Mouse (Mus musculus): ENCODE data around the gene Bscl2. TPM values are rescaled to one million over a fixed set of nuclear protein-coding genes. Genes with fewer than 3 reads are reported as not detected.
"Not testable (repeated sequence)": the region's sequence is repeated elsewhere in the genome, so short reads cannot be mapped to it uniquely, and the experiment has no call there.

Gene Bscl2
- total RNA-seq, 2 experiments from 2014 or later = 157 to 160 TPM

DNA sequence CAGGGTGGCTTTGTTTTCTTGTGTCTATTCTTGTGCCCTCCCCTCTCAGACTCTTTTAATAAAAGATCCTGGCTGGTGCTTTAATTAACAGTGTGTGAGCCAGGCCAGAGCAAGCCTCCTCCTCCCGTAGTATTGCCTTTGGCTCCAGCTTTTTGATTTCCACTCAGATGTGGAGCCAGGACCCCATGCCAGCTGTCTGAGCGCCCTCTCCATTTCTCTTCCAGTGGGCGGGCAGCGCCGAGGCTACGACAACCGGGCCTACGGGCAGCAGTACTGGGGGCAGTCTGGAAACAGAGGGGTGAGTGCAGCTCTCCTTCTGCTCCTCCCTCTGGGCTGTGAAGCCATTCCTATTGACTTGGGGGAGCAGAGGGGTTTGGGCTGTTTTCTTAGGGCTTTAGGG is 6.6 kb upstream of the Bscl2 start:
- no peak for DNase-seq

DNA sequence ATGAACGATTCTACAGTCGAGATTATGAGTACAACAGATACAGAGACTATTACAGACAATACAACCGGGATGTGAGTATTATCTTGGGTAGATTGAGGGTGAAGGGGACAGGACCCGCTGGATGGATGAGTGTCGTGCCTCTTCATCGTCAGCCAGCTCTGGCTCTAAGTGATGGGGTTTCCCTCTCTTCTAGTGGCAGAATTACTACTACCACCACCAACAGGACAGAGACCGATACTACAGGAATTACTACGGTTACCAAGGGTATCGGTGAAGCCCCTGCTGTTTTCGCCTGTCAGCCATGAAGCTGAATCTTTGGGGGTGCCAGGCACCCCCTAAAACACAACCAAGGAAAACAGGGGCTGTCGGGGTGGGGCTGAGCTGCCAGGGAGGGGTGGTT is 6.0 kb upstream of the Bscl2 start:
- no peak for DNase-seq

DNA sequence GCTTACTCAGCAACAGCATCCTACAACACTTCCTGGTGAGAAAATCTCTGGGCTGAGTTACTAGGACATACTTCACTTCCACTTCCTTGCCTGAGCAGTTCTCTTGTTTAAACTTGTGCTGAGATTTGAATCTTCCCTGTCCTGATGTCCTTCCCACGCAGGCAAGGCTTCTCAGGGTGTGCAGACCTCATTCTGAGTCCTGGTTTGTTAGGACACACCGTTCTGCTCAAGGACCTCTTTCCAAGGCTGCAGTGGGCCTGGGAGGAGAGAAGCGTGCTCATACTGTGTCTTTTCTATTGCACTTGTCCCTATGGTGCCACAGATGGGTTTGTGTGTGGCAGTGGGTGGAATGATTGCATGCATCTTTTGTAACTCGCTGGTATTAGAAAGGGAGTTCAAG is 4.3 kb upstream of the Bscl2 start:
- no peak for DNase-seq

DNA sequence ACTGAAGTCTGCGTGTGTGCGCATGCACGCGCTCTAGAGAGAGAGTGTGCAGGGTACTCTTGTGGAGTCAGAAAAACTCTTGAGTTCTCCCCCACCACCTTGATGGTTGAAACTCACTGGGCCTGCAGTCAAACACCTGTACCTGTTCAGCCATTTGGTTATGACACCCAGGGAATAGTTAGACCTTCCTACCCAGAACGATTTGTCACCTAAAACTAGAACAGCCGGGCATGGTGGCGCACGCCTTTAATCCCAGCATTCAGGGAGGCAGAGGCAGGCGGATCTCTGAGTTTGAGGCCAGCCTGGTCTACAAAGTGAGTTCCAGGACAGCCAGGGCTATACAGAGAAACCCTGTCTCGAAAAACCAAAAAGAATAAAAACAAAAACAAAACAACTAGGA is 940 bp upstream of the Bscl2 start:
- not testable (repeated sequence) for DNase-seq

DNA sequence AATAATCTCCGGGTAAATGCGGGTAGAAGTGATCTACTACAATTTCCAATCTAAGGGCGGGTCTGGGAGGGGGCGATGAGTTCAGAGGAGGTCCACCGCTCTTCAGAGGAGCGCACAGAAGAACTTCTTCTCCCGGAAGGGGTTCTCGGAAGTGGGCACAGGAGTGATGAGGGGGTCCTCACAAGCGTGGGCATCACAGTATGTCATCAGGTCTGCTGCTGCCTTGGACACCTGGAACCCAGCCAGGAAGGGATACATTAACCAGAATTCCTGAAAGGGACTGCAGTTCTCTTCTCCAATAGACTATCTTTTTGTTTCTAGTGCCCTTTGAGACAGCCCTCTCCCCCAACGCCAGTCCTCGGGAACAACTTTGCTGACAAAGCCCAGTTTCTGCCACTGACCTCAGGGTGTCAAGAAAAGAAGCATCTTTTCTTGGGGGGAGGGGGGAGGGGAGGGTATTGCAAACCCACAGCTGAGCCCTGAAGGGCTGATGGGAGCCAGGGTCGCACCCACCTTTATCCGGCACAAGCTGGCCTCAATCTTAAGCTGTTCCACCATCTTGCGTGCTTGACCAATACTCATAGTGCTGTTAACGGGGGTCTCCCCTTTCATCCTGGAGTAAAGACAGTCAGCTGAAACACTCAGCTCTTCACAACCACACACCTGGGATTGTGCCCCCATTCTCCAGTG is 919 bp downstream of the Bscl2 start:
- DNase-seq = peak; percentile 63

DNA sequence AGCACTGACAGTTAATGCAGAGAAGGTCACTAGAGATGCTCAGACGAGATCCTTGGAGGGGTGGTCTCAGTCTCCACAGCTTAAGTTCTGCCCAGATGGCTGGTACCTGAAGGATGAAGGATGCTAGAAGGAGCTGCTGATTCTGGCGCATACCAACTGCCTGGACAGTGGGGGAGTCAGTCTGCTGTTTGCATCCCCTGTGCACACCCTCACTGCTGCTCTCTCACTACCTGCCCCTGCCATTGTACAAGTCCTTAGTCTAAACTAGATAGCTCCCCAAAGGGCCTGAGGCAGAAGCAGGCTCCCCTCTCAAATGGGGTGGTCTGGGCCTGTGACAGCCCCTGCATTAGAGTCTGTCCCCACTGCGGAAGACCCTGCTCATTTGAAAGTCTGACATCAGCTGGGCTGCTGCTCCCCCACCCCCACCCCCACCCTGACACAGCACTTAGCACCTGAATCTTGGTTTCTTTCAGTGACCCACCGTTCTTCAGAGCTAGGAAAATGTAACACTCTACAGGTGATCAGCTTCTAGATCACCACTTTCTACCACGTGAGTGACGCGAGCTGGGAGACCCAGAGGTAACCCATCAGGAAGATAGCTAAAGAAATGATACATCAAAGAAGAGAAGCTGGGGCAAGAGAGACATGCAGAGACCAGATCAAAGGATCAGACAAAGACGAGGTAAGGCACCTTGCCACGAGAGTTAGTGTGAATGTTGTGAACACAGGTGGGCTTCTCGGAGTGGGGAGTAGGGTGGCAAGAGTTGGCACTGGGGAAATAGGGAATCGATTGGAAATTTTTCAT is 2.0 kb downstream of the Bscl2 start, which contains the start of gene Gng3:
Gng3 (minus strand) TSS at position 92 of the 805 bp plus-strand sequence.
- DNase-seq = no peak

DNA sequence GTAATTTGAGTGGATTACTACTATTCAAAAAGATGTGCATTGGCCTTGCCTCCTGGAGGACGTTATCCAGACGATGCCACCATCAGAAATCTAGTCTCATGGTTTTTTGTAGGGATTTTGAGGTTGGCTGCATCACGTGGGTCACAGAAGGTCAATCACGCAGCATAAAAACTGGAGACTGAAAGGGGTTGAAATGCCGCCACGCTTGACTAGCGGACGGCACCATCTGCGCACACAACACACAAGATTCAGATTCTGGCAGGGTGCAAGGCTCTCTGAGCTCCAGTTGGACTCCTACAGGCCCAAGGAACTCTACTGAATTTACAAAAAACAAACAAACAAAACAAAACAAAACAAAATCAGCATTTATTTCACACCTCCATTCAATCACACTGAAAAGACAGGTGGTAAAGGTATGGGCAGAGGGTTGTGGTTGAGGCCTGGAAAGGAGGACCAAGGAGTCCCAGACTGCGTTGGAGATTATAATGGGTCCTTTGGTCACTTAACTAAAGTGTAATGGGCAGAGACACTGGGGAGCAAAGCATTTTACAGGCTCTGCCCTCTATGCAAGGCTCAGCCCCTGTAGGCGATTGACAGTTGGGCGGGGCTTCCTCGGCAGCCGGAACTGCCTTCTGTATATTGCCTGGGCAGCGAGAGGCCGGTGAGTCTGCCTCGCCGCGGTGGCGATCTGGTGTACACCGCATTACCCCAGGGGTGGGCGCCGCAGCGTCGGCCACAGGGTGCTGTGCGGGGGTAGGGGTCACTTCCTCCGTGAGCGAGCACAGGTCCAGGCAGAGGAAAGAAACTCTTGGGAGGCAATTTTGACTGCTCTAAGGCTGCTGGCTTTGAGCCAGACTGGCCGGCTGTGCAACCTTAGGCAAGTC is 2.9 kb downstream of the Bscl2 start:
- peak; percentile 88 for DNase-seq

DNA sequence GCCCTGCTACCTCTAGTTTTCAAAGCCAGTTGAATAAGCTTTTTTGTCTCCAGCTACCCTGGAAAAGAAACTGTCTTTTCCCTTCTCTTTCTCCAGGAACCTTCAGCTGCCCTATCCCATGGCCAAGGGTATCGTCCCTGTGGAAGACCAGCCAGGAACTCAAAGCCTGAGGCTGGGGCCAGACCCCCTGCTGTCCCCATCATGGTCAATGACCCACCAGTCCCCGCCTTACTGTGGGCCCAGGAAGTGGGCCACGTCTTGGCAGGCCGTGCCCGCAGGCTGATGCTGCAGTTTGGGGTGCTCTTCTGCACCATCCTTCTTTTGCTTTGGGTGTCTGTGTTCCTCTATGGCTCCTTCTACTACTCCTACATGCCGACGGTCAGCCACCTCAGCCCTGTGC is 3.7 kb downstream of the Bscl2 start:
- no peak for DNase-seq

DNA sequence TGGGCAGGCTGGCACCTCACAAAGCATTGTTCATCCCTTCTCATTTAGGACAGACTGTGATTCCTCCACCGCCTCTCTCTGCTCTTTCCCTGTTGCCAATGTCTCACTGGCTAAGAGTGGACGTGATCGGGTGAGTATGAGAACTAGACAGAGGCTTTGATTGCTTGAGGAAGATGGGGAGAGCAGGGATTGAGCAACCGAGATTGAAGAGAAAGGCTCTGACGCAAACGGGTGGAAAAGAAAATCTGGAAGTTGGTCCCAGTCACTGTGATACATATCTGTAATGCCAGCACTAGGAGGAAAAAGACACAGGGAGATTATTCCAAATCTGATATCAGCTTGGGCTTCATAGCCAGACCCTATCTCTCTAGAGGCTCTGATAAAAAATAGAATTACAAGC is 5.7 kb downstream of the Bscl2 start:
- DNase-seq = peak; percentile 41

DNA sequence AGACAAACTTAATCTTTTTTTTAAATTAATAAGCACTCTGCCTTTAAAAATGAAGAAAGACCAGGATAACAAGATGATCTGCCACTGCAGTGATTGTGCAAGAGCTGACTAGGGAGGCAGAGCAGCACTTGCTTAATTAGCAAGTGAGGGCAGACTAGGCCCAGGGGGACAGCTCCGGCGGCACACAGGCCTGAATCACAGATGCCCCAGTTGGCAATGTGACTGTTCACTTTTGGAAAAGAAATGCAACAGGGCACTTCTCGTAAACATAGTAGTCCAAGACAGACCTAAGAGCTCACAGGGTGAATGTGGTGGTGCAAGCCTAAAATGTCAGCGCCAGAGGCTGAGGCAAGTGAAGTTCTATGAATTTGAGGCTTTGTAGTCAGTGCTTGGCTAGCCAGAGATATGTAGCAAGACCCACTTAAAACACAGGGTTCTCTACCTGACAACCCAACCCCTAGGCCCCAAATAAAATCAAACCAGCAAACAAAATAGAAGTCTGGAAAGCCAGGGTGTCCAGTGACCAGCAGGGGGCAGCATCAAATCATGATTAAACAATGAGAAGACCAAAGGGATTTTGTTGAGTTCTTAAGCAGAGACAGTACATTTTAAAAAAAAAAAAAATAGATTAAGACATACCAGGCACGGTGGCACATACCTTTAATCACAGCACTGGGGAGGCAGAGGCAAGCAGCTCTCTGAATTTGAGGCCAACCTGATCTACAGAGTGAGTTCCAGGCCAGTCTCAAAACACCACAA is 7.3 kb downstream of the Bscl2 start:
- peak; percentile 88 for DNase-seq

DNA sequence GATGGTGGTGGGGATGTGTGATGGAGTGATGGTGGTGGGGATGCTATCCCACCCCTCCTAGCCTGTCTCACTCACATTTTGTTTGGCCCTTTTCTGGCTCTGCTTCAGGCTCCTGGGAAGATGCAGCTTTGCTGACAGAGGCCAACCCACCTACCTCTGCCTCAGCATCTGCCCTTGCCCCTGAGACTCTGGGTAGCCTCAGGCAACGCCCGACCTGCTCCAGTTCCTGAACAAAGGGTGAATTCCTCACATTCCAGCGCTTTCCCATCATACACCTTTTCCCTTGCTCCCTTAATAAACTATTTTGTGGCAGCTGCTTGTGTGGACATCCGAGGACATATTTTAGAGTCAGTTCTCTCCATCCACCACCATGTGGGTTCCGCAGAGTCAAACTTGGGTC is 11.1 kb downstream of the Bscl2 start:
- no peak for DNase-seq

DNA sequence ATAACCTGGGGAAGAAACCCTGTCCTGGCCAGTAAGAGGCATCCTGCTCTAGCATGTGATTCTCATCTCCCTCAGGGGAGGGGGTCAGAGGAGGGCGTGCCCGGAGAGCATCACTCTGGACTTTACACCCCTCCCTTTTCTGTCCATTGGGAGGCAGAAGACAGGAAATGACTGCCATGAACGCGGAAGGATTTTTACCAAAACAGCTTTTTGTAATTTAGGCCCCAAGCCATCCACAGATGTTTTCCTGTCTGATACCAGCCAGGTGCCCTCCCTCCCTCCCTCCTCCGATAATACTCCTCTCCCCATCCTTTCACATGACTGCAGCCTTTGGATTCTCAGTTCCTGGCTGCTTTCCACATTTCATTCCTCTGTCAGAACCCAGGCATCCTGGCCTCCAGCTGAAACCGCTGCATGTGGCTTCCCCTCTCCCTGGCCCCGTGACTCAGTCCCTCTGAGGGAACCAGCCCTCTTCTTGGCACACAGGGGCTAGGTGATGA is 13.2 kb downstream of the Bscl2 start, which contains the start of gene Lrrn4cl:
Lrrn4cl (plus strand) TSS at position 367 of the 500 bp plus-strand sequence.
- peak; percentile 43 for DNase-seq

DNA sequence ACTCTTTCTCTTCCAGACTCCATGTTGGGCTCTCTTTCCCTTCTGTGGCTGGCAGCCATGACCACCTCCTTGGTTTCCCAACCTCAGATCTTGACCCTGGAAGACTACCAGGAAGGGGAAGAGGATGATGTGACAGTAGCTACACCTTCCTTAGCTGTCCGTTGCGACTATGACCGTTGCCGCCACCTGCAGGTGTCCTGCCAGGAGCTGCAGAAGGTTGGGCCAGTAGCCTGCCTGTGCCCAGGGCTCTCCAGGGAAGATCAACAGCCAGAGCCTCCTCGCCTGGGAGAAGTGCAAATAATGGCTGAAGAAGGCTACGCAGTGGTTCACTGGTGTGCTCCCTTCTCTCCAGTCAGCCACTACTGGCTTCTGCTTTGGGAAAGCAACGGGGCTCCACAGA is 14.4 kb downstream of the Bscl2 start:
- DNase-seq = peak; percentile 43

DNA sequence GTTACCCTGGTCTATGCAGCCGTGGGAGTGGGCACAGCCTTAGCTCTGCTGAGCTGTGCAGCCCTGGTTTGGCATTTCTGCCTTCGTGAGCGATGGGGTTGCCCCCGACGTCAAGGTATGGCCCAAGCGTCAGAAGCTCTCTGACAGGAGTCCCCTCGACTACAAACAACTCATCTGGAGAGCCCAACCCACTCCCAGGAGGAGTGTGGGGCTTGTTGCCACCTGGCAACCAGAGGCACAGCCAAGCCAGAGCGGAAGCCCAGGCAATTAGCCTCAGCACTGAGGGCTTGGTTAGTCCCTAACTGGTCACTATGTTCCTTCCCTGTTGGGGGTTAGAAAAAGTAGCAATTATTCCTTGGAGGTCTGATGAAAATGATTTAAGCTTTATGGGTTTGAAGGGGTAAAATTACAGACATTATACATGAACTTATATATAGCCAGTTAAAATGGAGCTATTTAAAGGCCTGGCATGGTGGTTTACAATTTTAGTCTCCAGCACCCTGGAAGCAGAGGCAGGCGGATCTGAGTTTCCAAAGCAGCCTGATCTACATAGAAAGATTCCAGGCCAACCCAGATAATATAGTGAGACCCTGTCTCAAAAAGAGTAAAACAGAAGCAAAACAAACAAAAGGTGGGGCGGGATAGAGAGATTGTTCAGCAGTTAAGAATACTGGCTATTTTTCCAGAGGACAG is 15.1 kb downstream of the Bscl2 start:
- DNase-seq = peak; percentile 67

DNA sequence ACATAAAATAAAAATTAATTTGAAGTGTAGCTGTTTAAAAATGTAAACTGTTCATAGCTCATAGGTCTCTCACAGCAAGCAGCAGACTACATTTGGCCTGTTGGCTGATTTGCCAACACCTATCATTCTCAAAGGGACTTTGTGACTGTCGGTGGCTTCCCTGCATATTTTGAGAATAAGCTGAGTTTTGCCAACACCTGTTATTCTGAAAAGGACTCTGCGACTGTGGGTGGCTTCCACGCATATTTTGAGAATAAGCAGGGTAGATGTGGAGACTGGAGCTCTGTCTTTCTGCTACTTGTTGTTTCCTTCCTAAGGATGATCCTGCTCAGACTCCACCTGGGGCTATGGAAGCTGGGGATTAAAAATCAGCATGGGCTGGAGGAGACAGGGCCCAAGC is 15.8 kb downstream of the Bscl2 start:
- no peak for DNase-seq

DNA sequence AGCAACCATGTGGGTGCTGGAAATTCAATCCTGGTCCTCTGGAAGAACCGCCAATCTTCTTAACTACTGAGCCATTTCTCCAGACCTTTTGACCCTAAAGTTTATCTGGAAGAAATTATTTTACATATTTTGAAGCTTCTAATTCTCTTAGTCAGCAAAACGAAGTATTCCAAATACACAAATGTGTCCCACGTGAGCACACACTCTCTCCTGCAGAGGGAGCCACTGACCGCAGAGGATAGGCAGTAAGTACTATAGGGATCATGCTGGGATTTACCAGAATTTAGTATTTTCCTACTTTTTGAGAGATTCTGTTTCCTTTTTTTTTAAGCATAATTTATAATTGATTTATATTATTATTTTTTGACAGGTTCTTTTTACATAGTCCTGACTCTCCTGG is 20.4 kb downstream of the Bscl2 start:
- peak; percentile 73 for DNase-seq

DNA sequence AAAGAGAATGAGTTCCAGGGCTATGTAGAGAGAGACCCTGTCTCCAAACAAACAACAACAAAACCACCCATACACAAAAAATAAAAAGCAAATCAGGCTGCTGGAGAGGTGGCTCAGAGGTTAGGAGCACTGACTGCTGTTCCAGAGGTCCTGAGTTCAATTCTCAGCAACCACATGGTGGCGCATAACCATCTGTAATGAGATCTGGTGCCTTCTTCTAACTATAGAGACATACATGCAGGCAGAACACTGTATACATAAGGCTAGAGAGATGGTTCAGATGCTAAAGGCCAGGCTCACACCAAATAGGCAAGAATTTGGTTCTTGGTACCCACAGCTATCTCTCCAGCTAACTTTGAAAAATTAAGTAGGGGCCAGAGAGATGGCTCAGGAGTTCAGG is 21.8 kb downstream of the Bscl2 start:
- no peak for DNase-seq

DNA sequence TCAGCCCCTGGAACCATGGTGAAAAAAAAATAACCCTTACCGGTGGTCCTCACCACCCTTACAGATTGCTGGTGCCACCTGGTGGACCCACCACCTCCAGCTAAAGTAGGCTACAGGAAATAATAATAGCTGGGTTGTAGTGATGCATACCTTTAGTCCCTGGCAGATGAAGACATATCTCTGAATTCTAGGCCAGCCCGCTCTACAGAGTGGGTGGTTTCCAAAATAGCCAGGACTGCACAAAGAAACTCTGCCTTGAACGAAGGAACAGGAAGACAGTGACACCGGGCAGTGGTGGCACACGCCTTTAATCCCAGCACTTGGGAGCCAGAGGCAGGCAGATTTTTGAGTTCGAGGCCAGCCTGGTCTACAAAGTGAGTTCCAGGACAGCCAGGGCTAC is 27.0 kb downstream of the Bscl2 start:
- DNase-seq = no peak

DNA sequence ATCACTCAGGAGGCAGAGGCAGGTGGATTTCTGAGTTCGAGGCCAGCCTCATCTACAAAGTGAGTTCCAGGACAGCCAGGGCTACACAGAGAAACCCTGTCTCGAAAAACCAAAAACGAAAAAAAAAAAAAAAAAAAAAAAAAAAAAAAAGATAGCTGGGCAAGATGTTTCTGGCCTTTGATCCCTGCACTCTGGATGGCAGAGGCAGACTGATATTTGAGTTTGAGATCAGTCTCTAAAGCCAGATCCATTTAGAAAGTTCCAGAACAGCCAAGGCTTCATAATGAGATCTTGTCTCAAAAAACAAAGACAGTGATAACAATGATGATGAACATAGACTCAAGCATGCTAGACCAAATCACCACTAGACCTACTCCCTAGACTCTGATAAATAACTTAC is 33.1 kb downstream of the Bscl2 start:
- DNase-seq = not testable (repeated sequence)

DNA sequence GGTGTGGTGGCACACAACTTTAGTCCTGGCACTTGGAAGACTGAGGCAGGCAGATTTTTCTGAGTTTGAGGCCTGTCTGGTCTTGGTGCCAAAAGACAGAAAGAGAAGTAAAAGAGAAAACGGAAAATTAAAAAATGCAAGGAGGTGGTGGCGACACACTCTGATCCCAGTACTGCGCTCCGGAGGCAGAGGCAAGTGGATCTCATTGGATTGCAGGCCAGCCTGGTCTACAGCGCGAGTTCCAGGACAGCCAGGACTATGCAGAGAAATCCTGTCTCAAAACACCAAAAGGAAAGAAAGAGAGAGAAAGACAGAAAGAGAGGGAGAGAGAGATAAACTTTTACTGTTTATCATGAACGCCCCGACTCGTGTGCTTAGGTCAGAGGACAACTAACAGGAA is 33.6 kb downstream of the Bscl2 start:
- no peak for DNase-seq

Measured in adrenal gland, postnatal 10 days (tissue).